Mouse (Mus musculus): ENCODE measurements around the gene Krtap11-1. TPM values are rescaled to one million over a fixed set of nuclear protein-coding genes. Genes with fewer than 3 reads are reported as not detected.

The Krtap11-1 gene
- polyA plus RNA-seq, 1 experiment from 2014 or later: not detected

- ATAC-seq: no peak
- Histone ChIP-seq H3K9me3 (ENCODE audit: control insufficient read depth, low read length) (no peaks in the 10 kb centered on the region), H3K27ac (ENCODE audit: low read length) (no peak overlapping the region), H3K36me3 (ENCODE audit: control insufficient read depth, insufficient read depth) (no peaks in the 10 kb centered on the region), H3K4me3 (replicated peaks; ENCODE audit: low read length) (no peak overlapping the region), H3K9ac (replicated peaks; ENCODE audit: low read depth, low read length) (no peak overlapping the region), H3K4me2 (ENCODE audit: low read length) (no peak overlapping the region), H3K4me1 (replicated peaks; ENCODE audit: control insufficient read depth, insufficient read depth, low read length) (no peaks in the 10 kb centered on the region), H3K27me3 (replicated peaks; ENCODE audit: control insufficient read depth, insufficient read depth, low read length) (no peaks in the 10 kb centered on the region)
- WGBS: 96% methylated on average over 2 of the region's 2 CpGs
These were observed 10.7 kb upstream of the Krtap11-1 start for GRCm38 (mm10) chr16:89581658-89582057.

- Histone ChIP-seq H3K9me3 (ENCODE audit: control insufficient read depth, low read length) (no peaks in the 10 kb centered on the region), H3K27ac (ENCODE audit: low read length) (no peak overlapping the region), H3K27me3 (replicated peaks; ENCODE audit: control insufficient read depth, insufficient read depth, low read length) (no peaks in the 10 kb centered on the region), H3K4me1 (replicated peaks; ENCODE audit: control insufficient read depth, insufficient read depth, low read length) (peaks cover 13% of the 10 kb centered on the region; the same call in 1 of the 2 replicates), H3K36me3 (ENCODE audit: control insufficient read depth, insufficient read depth) (no peaks in the 10 kb centered on the region), H3K4me2 (ENCODE audit: low read length) (no peak overlapping the region), H3K4me3 (replicated peaks; ENCODE audit: low read length) (no peak overlapping the region), H3K9ac (replicated peaks; ENCODE audit: low read depth, low read length) (no peak overlapping the region)
- whole genome bisulfite sequencing: 74% methylated on average over 9 of the region's 9 CpGs
- peak; percentile 27; the same call in 1 of the 2 replicates for ATAC-seq
These were observed 467 bp downstream of the Krtap11-1 start for GRCm38 (mm10) chr16:89570516-89570915.

- Histone ChIP-seq H3K9ac (replicated peaks; ENCODE audit: low read depth, low read length) (no peak overlapping the region), H3K4me2 (ENCODE audit: low read length) (no peak overlapping the region), H3K27me3 (replicated peaks; ENCODE audit: control insufficient read depth, insufficient read depth, low read length) (no peaks in the 10 kb centered on the region), H3K4me1 (replicated peaks; ENCODE audit: control insufficient read depth, insufficient read depth, low read length) (peaks cover 13% of the 10 kb centered on the region; the same call in 1 of the 2 replicates), H3K9me3 (ENCODE audit: control insufficient read depth, low read length) (no peaks in the 10 kb centered on the region), H3K36me3 (ENCODE audit: control insufficient read depth, insufficient read depth) (no peaks in the 10 kb centered on the region), H3K27ac (ENCODE audit: low read length) (no peak overlapping the region), H3K4me3 (replicated peaks; ENCODE audit: low read length) (no peak overlapping the region)
- 53% methylated on average over 6 of the region's 6 CpGs for WGBS
- peak; percentile 72 for ATAC-seq
These were observed 1.8 kb downstream of the Krtap11-1 start for GRCm38 (mm10) chr16:89569136-89569535.

- Histone ChIP-seq H3K9me3 (ENCODE audit: control insufficient read depth, low read length) (no peaks in the 10 kb centered on the region), H3K4me3 (replicated peaks; ENCODE audit: low read length) (no peak overlapping the region), H3K36me3 (ENCODE audit: control insufficient read depth, insufficient read depth) (no peaks in the 10 kb centered on the region), H3K27me3 (replicated peaks; ENCODE audit: control insufficient read depth, insufficient read depth, low read length) (no peaks in the 10 kb centered on the region), H3K27ac (ENCODE audit: low read length) (no peak overlapping the region), H3K4me2 (ENCODE audit: low read length) (no peak overlapping the region), H3K4me1 (replicated peaks; ENCODE audit: control insufficient read depth, insufficient read depth, low read length) (peaks cover 13% of the 10 kb centered on the region; the same call in 1 of the 2 replicates), H3K9ac (replicated peaks; ENCODE audit: low read depth, low read length) (no peak overlapping the region)
- WGBS: 89% methylated on average over 7 of the region's 7 CpGs
- no peak for ATAC-seq
These were observed 2.8 kb downstream of the Krtap11-1 start for GRCm38 (mm10) chr16:89568141-89568540.

GRCm38 (mm10) chr16:89550298-89550697 is 20.7 kb downstream of the Krtap11-1 start:
- Histone ChIP-seq H3K27ac (ENCODE audit: low read length) (no peak overlapping the region), H3K27me3 (replicated peaks; ENCODE audit: control insufficient read depth, insufficient read depth, low read length) (no peaks in the 10 kb centered on the region), H3K9me3 (ENCODE audit: control insufficient read depth, low read length) (no peaks in the 10 kb centered on the region), H3K4me1 (replicated peaks; ENCODE audit: control insufficient read depth, insufficient read depth, low read length) (no peaks in the 10 kb centered on the region), H3K9ac (replicated peaks; ENCODE audit: low read depth, low read length) (no peak overlapping the region), H3K4me2 (ENCODE audit: low read length) (no peak overlapping the region), H3K36me3 (ENCODE audit: control insufficient read depth, insufficient read depth) (no peaks in the 10 kb centered on the region), H3K4me3 (replicated peaks; ENCODE audit: low read length) (no peak overlapping the region)
- ATAC-seq: peak; percentile 85

GRCm38 (mm10) chr16:89538031-89538484 is 32.9 kb downstream of the Krtap11-1 start:
- 26% methylated on average over 5 of the region's 5 CpGs for WGBS
- no peak overlapping the region for H3K4me3 ChIP-seq (replicated peaks; ENCODE audit: low read length)
- H3K36me3 ChIP-seq (ENCODE audit: control insufficient read depth, insufficient read depth): no peaks in the 10 kb centered on the region
- H3K27ac ChIP-seq (ENCODE audit: low read length): no peak overlapping the region
- peak; percentile 39; the same call in 1 of the 2 replicates for ATAC-seq
- no peak overlapping the region for H3K4me2 ChIP-seq (ENCODE audit: low read length)
- peaks cover 7% of the 10 kb centered on the region for H3K4me1 ChIP-seq (replicated peaks; ENCODE audit: control insufficient read depth, insufficient read depth, low read length)
- H3K9me3 ChIP-seq (ENCODE audit: control insufficient read depth, low read length): no peaks in the 10 kb centered on the region
- no peaks in the 10 kb centered on the region for H3K27me3 ChIP-seq (replicated peaks; ENCODE audit: control insufficient read depth, insufficient read depth, low read length)
- H3K9ac ChIP-seq (replicated peaks; ENCODE audit: low read depth, low read length): no peak overlapping the region

GRCm38 (mm10) chr16:89537349-89537748 is 33.6 kb downstream of the Krtap11-1 start:
- no peaks in the 10 kb centered on the region for H3K36me3 ChIP-seq (ENCODE audit: control insufficient read depth, insufficient read depth)
- peak; percentile 57 for ATAC-seq
- peaks cover 7% of the 10 kb centered on the region for H3K4me1 ChIP-seq (replicated peaks; ENCODE audit: control insufficient read depth, insufficient read depth, low read length)
- no peak overlapping the region for H3K27ac ChIP-seq (ENCODE audit: low read length)
- no peak overlapping the region for H3K9ac ChIP-seq (replicated peaks; ENCODE audit: low read depth, low read length)
- no peaks in the 10 kb centered on the region for H3K27me3 ChIP-seq (replicated peaks; ENCODE audit: control insufficient read depth, insufficient read depth, low read length)
- WGBS: 45% methylated on average over 6 of the region's 6 CpGs
- H3K4me3 ChIP-seq (replicated peaks; ENCODE audit: low read length): no peak overlapping the region
- no peak overlapping the region for H3K4me2 ChIP-seq (ENCODE audit: low read length)
- H3K9me3 ChIP-seq (ENCODE audit: control insufficient read depth, low read length): no peaks in the 10 kb centered on the region

GRCm38 (mm10) chr16:89530547-89530946 is 40.4 kb downstream of the Krtap11-1 start:
- Histone ChIP-seq H3K4me2 (ENCODE audit: low read length) (peak overlapping the region; percentile 4; the same call in 1 of the 2 replicates), H3K36me3 (ENCODE audit: control insufficient read depth, insufficient read depth) (no peaks in the 10 kb centered on the region), H3K27me3 (replicated peaks; ENCODE audit: control insufficient read depth, insufficient read depth, low read length) (no peaks in the 10 kb centered on the region), H3K4me1 (replicated peaks; ENCODE audit: control insufficient read depth, insufficient read depth, low read length) (peaks cover 23% of the 10 kb centered on the region), H3K9me3 (ENCODE audit: control insufficient read depth, low read length) (no peaks in the 10 kb centered on the region), H3K27ac (ENCODE audit: low read length) (peak overlapping the region; percentile 49; the same call in 1 of the 2 replicates), H3K9ac (replicated peaks; ENCODE audit: low read depth, low read length) (no peak overlapping the region), H3K4me3 (replicated peaks; ENCODE audit: low read length) (no peak overlapping the region)
- ATAC-seq: peak; percentile 88
- WGBS: 3% methylated on average over 7 of the region's 7 CpGs

- H3K27me3 ChIP-seq (replicated peaks; ENCODE audit: control insufficient read depth, insufficient read depth, low read length): no peaks in the 10 kb centered on the region
- no peaks in the 10 kb centered on the region for H3K9me3 ChIP-seq (ENCODE audit: control insufficient read depth, low read length)
- no peaks in the 10 kb centered on the region for H3K36me3 ChIP-seq (ENCODE audit: control insufficient read depth, insufficient read depth)
- no peak overlapping the region for H3K4me3 ChIP-seq (replicated peaks; ENCODE audit: low read length)
- 30% methylated on average over 7 of the region's 7 CpGs for WGBS
- no peak overlapping the region for H3K27ac ChIP-seq (ENCODE audit: low read length)
- peak; percentile 36 for ATAC-seq
- peaks cover 23% of the 10 kb centered on the region for H3K4me1 ChIP-seq (replicated peaks; ENCODE audit: control insufficient read depth, insufficient read depth, low read length)
- no peak overlapping the region for H3K4me2 ChIP-seq (ENCODE audit: low read length)
- no peak overlapping the region for H3K9ac ChIP-seq (replicated peaks; ENCODE audit: low read depth, low read length)
These were observed 41.1 kb downstream of the Krtap11-1 start for GRCm38 (mm10) chr16:89529846-89530245.

GRCm38 (mm10) chr16:89528380-89528779 is 42.6 kb downstream of the Krtap11-1 start:
- Histone ChIP-seq H3K36me3 (ENCODE audit: control insufficient read depth, insufficient read depth) (no peaks in the 10 kb centered on the region), H3K27me3 (replicated peaks; ENCODE audit: control insufficient read depth, insufficient read depth, low read length) (no peaks in the 10 kb centered on the region), H3K27ac (ENCODE audit: low read length) (no peak overlapping the region), H3K4me2 (ENCODE audit: low read length) (no peak overlapping the region), H3K9ac (replicated peaks; ENCODE audit: low read depth, low read length) (no peak overlapping the region), H3K4me3 (replicated peaks; ENCODE audit: low read length) (no peak overlapping the region), H3K4me1 (replicated peaks; ENCODE audit: control insufficient read depth, insufficient read depth, low read length) (peaks cover 23% of the 10 kb centered on the region), H3K9me3 (ENCODE audit: control insufficient read depth, low read length) (no peaks in the 10 kb centered on the region)
- ATAC-seq: peak; percentile 29; the same call in 1 of the 2 replicates
- WGBS: 44% methylated on average over 3 of the region's 3 CpGs
